Mouse (Mus musculus) CH12.LX (cell line): ENCODE results near the gene Ano9. TPM values are rescaled to one million over a fixed set of nuclear protein-coding genes. Genes with fewer than 3 reads are reported as not detected.

ENCODE experiments used
- DNase-seq: peaks from one replicate; pipeline ENCODE4 v3.0.0-alpha.2; 2013; ENCODE audit errors: extremely low read depth
- H3K27ac ChIP-seq: 2 replicates; pipeline ENCODE4 v1.5.1; 2012; ENCODE audit warnings: low read depth, mild to moderate bottlenecking, control low read depth, moderate library complexity; ENCODE audit not compliant: insufficient read depth
- H3K27me3 ChIP-seq: replicated peaks from 2 replicates; pipeline ENCODE3; 2012; ENCODE audit warnings: inconsistent platforms
- H3K36me3 ChIP-seq, 2 experiments: replicated peaks in 1 of 2; 2 replicates each; pipeline versions ENCODE3 to v1.6.1; 2012; ENCODE audit warnings: inconsistent platforms in 1 of 2, low read length in 1 of 2, mild to moderate bottlenecking in 1 of 2, mixed read lengths in 1 of 2, moderate library complexity in 1 of 2; ENCODE audit not compliant: control insufficient read depth in 1 of 2, insufficient read depth in 1 of 2
- H3K4me1 ChIP-seq, 2 experiments: 2 replicates each; pipeline ENCODE4 v1.6.1; 2012; ENCODE audit warnings: inconsistent platforms in 1 of 2, moderate library complexity in 1 of 2; ENCODE audit not compliant: insufficient read depth in 2 of 2, control insufficient read depth in 1 of 2
- H3K4me2 ChIP-seq: 2 replicates; pipeline ENCODE4 v1.6.1; 2012; ENCODE audit warnings: low read depth, mild to moderate bottlenecking, control low read depth; ENCODE audit not compliant: poor library complexity, insufficient read depth, severe bottlenecking
- H3K4me3 ChIP-seq, 3 experiments: fragments of 150-350 bp in 1 of 3; sonication (generic) in 1 of 3; replicated peaks in 1 of 3; 2 replicates each; pipeline versions ENCODE3 to v1.5.1; 2011 to 2012; ENCODE audit warnings: low read depth in 2 of 3, low read length in 2 of 3, mild to moderate bottlenecking in 2 of 3, moderate library complexity in 2 of 3, control low read depth in 1 of 3, improper control_type of control experiment in 1 of 3, inconsistent platforms in 1 of 3, mixed read lengths in 1 of 3; ENCODE audit not compliant: poor library complexity in 1 of 3
- H3K79me2 ChIP-seq: replicated peaks from 2 replicates; pipeline ENCODE4 v1.6.1; 2012; ENCODE audit warnings: mild to moderate bottlenecking, moderate library complexity; ENCODE audit not compliant: control insufficient read depth, poor library complexity, insufficient read depth, severe bottlenecking; ENCODE audit errors: extremely low read depth
- H3K9ac ChIP-seq: 2 replicates; pipeline ENCODE4 v1.6.1; 2012; ENCODE audit warnings: low read depth, mild to moderate bottlenecking, control low read depth, moderate library complexity; ENCODE audit not compliant: insufficient read depth
- H3K9me3 ChIP-seq: replicated peaks from 2 replicates; pipeline ENCODE3; 2012; ENCODE audit warnings: low read length, inconsistent platforms, mixed read lengths
- BHLHE40 ChIP-seq: IDR thresholded peaks from 2 replicates; pipeline ENCODE4 v1.6.1; 2011; ENCODE audit warnings: mild to moderate bottlenecking, low read depth, low read length, improper control_type of control experiment
- CHD1 ChIP-seq: IDR thresholded peaks from 2 replicates; pipeline ENCODE4 v1.6.1; 2012; ENCODE audit warnings: low read depth, low read length, improper control_type of control experiment, inconsistent platforms
- CHD2 ChIP-seq: IDR thresholded peaks from 2 replicates; pipeline ENCODE4 v1.6.1; 2011; ENCODE audit warnings: low read length, improper control_type of control experiment
- CTCF ChIP-seq, 2 experiments: IDR thresholded peaks in 1 of 2; conservative IDR thresholded peaks in 1 of 2; 2 replicates each; pipeline ENCODE4 v1.5.1; 2011 to 2012; ENCODE audit warnings: low read depth in 2 of 2, low read length in 2 of 2, improper control_type of control experiment in 1 of 2, inconsistent platforms in 1 of 2, mild to moderate bottlenecking in 1 of 2, moderate library complexity in 1 of 2
- E2F4 ChIP-seq: IDR thresholded peaks from 2 replicates; pipeline ENCODE4 v1.6.1; 2011; ENCODE audit warnings: low read depth, low read length, improper control_type of control experiment; ENCODE audit not compliant: insufficient replicate concordance
- EP300 ChIP-seq: IDR thresholded peaks from 2 replicates; pipeline ENCODE4 v1.6.1; 2011; ENCODE audit warnings: low read length, improper control_type of control experiment
- ETS1 ChIP-seq: conservative IDR thresholded peaks from 2 replicates; pipeline ENCODE4 v1.6.1; 2012; ENCODE audit warnings: low read depth, mild to moderate bottlenecking, inconsistent platforms, low read length, improper control_type of control experiment, moderate library complexity
- GABPA ChIP-seq: IDR thresholded peaks from 2 replicates; pipeline ENCODE4 v1.6.1; 2012; ENCODE audit warnings: low read depth, low read length, improper control_type of control experiment, inconsistent platforms; ENCODE audit not compliant: insufficient replicate concordance
- HCFC1 ChIP-seq: IDR thresholded peaks from 2 replicates; pipeline ENCODE4 v1.6.1; 2012; ENCODE audit warnings: low read depth, mild to moderate bottlenecking, inconsistent platforms, low read length, improper control_type of control experiment
- IRF4 ChIP-seq: IDR thresholded peaks from 2 replicates; pipeline ENCODE4 v1.6.1; 2014; ENCODE audit warnings: low read depth, mild to moderate bottlenecking, inconsistent platforms, low read length, improper control_type of control experiment
- JUND ChIP-seq: conservative IDR thresholded peaks from 2 replicates; pipeline ENCODE4 v1.6.1; 2011; ENCODE audit warnings: low read depth, low read length, improper control_type of control experiment
- KAT2A ChIP-seq: IDR thresholded peaks from 2 replicates; pipeline ENCODE4 v1.6.1; 2012; ENCODE audit warnings: low read length, improper control_type of control experiment, inconsistent platforms; ENCODE audit not compliant: insufficient replicate concordance
- MAX ChIP-seq: IDR thresholded peaks from 2 replicates; pipeline ENCODE4 v1.6.1; 2011; ENCODE audit warnings: low read length, improper control_type of control experiment
- MAZ ChIP-seq: IDR thresholded peaks from 2 replicates; pipeline ENCODE4 v1.6.1; 2012; ENCODE audit warnings: low read depth, mild to moderate bottlenecking, inconsistent platforms, low read length, improper control_type of control experiment, moderate library complexity
- MXI1 ChIP-seq: IDR thresholded peaks from 2 replicates; pipeline ENCODE4 v1.6.1; 2011; ENCODE audit warnings: mild to moderate bottlenecking, low read depth, low read length, improper control_type of control experiment
- MYC ChIP-seq: IDR thresholded peaks from 2 replicates; pipeline ENCODE4 v1.6.1; 2011; ENCODE audit warnings: low read depth, mild to moderate bottlenecking, improper control_type of control experiment, low read length
- NELFE ChIP-seq: IDR thresholded peaks from 2 replicates; pipeline ENCODE4 v1.6.1; 2011; ENCODE audit warnings: low read depth, low read length, improper control_type of control experiment
- NRF1 ChIP-seq: IDR thresholded peaks from 2 replicates; pipeline ENCODE4 v1.6.1; 2014; ENCODE audit warnings: low read depth, mild to moderate bottlenecking, inconsistent platforms, low read length, improper control_type of control experiment, moderate library complexity
- PAX5 ChIP-seq: IDR thresholded peaks from 2 replicates; pipeline ENCODE4 v1.6.1; 2012; ENCODE audit warnings: low read length, inconsistent platforms, mixed read lengths
- POLR2A ChIP-seq: IDR thresholded peaks from 2 replicates; pipeline ENCODE4 v1.6.1; 2011; ENCODE audit warnings: low read depth, mild to moderate bottlenecking, improper control_type of control experiment, low read length
- POLR2AphosphoS2 ChIP-seq: IDR thresholded peaks from 2 replicates; pipeline ENCODE4 v1.6.1; 2011; ENCODE audit warnings: low read depth, low read length, improper control_type of control experiment
- RAD21 ChIP-seq: IDR thresholded peaks from 2 replicates; pipeline ENCODE4 v1.6.1; 2011; ENCODE audit warnings: low read depth, mild to moderate bottlenecking, low read length, improper control_type of control experiment, moderate library complexity
- SIN3A ChIP-seq: IDR thresholded peaks from 2 replicates; pipeline ENCODE4 v1.6.1; 2012; ENCODE audit warnings: low read length, improper control_type of control experiment, inconsistent platforms
- SMC3 ChIP-seq: IDR thresholded peaks from 2 replicates; pipeline ENCODE4 v1.6.1; 2011; ENCODE audit warnings: low read depth, low read length, improper control_type of control experiment
- TBP ChIP-seq: conservative IDR thresholded peaks from 2 replicates; pipeline ENCODE4 v1.6.1; 2011; ENCODE audit warnings: low read depth, low read length, improper control_type of control experiment
- UBTF ChIP-seq: IDR thresholded peaks from 2 replicates; pipeline ENCODE4 v1.6.1; 2012; ENCODE audit warnings: low read depth, mild to moderate bottlenecking, inconsistent platforms, low read length, improper control_type of control experiment, moderate library complexity
- ZMIZ1 ChIP-seq: IDR thresholded peaks from 2 replicates; pipeline ENCODE4 v1.6.1; 2012; ENCODE audit warnings: low read depth, mild to moderate bottlenecking, inconsistent platforms, low read length, improper control_type of control experiment
- ZNF384 ChIP-seq: IDR thresholded peaks from 2 replicates; pipeline ENCODE4 v1.6.1; 2012; ENCODE audit warnings: low read depth, low read length, improper control_type of control experiment, inconsistent platforms
- dilution Hi-C: fragments of 300-500 bp; cut with MboI; formaldehyde crosslinking; loops from 2 replicates; pipeline ENCODE4 v1.14.3; 2020; ENCODE audit warnings: low sequenced_read_pairs; ENCODE audit not compliant: extremely low pct_unique_long_range_greater_than_20kb, extremely low pct_ligation_motif_present
- in situ Hi-C: fragments of 300-500 bp; cut with MboI; formaldehyde crosslinking; loops from 3 replicates; pipeline ENCODE4 v1.14.3; 2019; ENCODE audit warnings: low sequenced_read_pairs, low pct_ligation_motif_present, low pct_unique_long_range_greater_than_20kb, mixed read lengths
- polyA plus RNA-seq: library from polyadenylated mRNA; unstranded; fragments of >175 nt; gene quantifications from 2 replicates; pipeline ENCODE4 v1.2.1, GENCODE M21; 2012; ENCODE audit warnings: low read depth; ENCODE audit not compliant: insufficient read length
- total RNA-seq, 2 experiments: library from RNA; depleted of rRNA; stranded (reverse); fragments of 300-350 nt in 1 of 2; fragments of >200 nt in 1 of 2; gene quantifications; 2 replicates each; pipeline ENCODE4 v1.2.3; 2012 to 2014

Gene Ano9
- total and polyA plus RNA-seq, 3 experiments = 0.04 TPM; not detected in 2

DNA sequence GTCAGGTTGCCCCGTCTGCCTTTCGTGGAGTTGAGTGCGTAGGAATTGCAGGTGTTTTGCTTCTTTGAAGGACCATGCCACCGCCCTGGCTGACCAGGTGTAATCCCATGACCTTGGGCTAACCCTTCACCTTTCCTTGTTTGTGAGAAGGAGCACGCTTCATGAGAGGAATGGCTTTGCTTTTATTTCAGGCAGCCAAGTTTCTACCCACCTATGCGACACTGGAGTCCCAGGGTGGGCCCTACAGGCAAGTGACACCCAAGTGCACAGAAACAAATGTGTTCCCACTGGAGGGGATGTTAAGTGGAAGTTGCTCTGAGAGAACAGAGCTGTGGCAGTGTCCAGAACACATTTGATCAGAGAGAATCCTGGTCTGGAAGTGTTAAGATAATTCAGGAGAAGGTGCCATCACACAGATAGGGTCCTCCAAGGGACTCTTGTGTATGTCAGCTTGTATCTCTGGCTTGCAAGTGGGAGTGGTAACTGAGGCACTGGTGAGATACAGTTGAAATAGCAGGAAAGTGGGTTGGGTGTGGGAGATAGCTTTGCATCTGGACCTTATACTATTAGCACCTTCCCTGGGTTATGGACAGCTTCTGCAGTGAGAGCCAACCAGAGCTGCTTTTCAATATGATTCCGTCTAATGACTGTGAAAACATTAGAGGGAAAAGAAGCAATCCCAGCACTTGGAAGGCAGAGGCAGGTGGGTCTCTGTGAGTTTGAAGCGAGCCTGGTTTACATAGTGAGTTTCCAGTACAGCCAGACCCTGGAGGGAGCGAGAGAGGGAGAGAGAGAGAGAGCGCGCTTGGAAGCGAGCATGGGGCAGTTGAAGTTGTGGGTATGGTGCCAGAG, 14.5 kb upstream of the Ano9 start:
- 0 out of 2 replicates have a peak, but pooled peaks cover 3% of the 10 kb centered on the region for H3K79me2 ChIP-seq
- no peak for TF ChIP-seq MXI1
- no peak for TF ChIP-seq ZNF384
- no peak for TF ChIP-seq MAZ
- no peak for TF ChIP-seq KAT2A
- no peak for TF ChIP-seq CHD1
- no peak for TF ChIP-seq MYC
- TF ChIP-seq CHD2 = no peak
- no peak for TF ChIP-seq POLR2AphosphoS2
- TF ChIP-seq SMC3 = no peak
- no peak for TF ChIP-seq UBTF
- TF ChIP-seq NRF1 = no peak
- no peak for TF ChIP-seq IRF4
- no peak for TF ChIP-seq E2F4
- TF ChIP-seq JUND = no peak
- TF ChIP-seq PAX5 = no peak
- TF ChIP-seq TBP = no peak
- H3K36me3 ChIP-seq = peaks cover 19 to 31% of the 10 kb centered on the region in 2 experiments
- dilution Hi-C loops = no loop called here
- H3K27ac ChIP-seq = no peak overlapping the region
- H3K4me2 ChIP-seq = peak overlapping the region; percentile 82
- no peaks in the 10 kb centered on the region for H3K9me3 ChIP-seq
- peak overlapping the region; percentile 94 for H3K9ac ChIP-seq
- no peak for DNase-seq
- peaks cover 2% of the 10 kb centered on the region for H3K27me3 ChIP-seq
- H3K4me3 ChIP-seq = peak overlapping the region; percentile 72 to 95 (median 92)
- peaks cover 3 to 29% of the 10 kb centered on the region in 2 experiments; a peak in 2 of 4 replicates for H3K4me1 ChIP-seq
- in situ Hi-C loops = loop anchor here (5.0 kb wide), 2 partner anchors 35 kb away; no protein-coding TSS in a partner anchor

DNA sequence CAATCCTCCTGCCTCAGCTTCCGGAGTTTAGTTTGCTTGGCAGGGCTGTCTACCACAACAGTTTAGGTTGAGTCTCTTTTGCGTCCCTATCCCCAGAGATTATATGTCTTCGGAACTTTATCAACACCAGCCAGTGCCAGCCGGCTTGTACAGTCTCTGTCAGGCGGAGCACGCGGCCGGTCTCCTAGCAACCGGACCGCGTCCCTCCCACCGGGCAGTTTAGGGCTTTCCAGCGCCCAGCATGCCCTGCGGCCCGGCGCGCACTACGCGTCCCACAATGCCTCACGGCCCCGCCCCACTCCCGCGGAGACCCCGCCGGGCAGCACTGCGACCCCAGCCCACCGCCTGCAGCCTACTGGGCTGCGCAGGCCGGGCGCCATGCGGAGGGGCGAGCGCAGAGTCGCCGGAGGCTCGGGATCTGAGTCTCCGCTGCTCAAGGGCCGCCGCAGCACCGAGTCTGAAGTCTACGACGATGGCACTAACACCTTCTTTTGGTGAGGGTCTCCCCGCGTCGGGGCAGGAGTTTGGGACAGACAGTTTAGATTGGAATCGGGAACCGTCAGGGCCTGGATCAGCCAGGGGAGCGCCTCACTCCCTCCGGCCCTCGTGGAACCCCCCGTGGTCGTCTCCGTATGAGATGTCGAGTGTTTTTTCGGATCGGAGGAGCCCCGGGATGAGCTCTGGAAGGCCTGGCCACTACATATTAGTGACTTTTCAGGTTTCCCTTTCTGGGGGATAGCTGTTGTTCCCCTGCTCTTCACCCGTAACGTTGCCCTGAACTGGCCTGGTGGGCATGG, 13.6 kb upstream of the Ano9 start:
- peak; percentile 85 for DNase-seq
- peak overlapping the region; percentile 82 for H3K4me2 ChIP-seq
- peaks cover 2% of the 10 kb centered on the region for H3K27me3 ChIP-seq
- 0 out of 2 replicates have a peak, but pooled peaks cover 3% of the 10 kb centered on the region for H3K79me2 ChIP-seq
- H3K4me3 ChIP-seq = peak overlapping the region; percentile 72 to 95 (median 92)
- H3K27ac ChIP-seq = no peak overlapping the region
- peaks cover 13 to 22% of the 10 kb centered on the region in 2 experiments for H3K36me3 ChIP-seq
- dilution Hi-C loops = no loop called here
- H3K9me3 ChIP-seq = no peaks in the 10 kb centered on the region
- in situ Hi-C loops = loop anchor here (5.0 kb wide), 2 partner anchors 34 to 36 kb away; no protein-coding TSS in a partner anchor
- H3K4me1 ChIP-seq = peaks cover 3 to 29% of the 10 kb centered on the region in 2 experiments; a peak in 2 of 4 replicates
- H3K9ac ChIP-seq = peak overlapping the region; percentile 94
- TF ChIP-seq MAZ (peak; percentile 78; the same call in 1 of the 2 replicates), TBP (no peak), RAD21 (no peak), NELFE (peak; percentile 58; the same call in 1 of the 2 replicates), BHLHE40 (peak; percentile 31; the same call in 1 of the 2 replicates), HCFC1 (peak; percentile 84), CHD1 (no peak), MXI1 (peak; percentile 100), POLR2A (peak; percentile 73), IRF4 (0 out of 2 replicates have a peak, but pooled peaks have one; percentile 26), POLR2AphosphoS2 (no peak), ZNF384 (no peak), ZMIZ1 (no peak), MAX (peak; percentile 90), EP300 (no peak), MYC (peak; percentile 81; the same call in 1 of the 2 replicates), SIN3A (peak; percentile 99), CTCF (conservative IDR thresholded peaks at IDR 0.05 in 1 of 2, IDR thresholded peaks at IDR 0.05 in 1 of 2; ENCODE audit: low read depth in 2 of 2, low read length in 2 of 2) (no peak), ETS1 (no peak), GABPA (no peak)
